Mouse (Mus musculus) adrenal gland, postnatal 25 days (tissue): Measurements from ENCODE around the gene Olfr1504. TPM values are rescaled to one million over a fixed set of nuclear protein-coding genes. Genes with fewer than 3 reads are reported as not detected.
"Not testable (repeated sequence)": the region's sequence is repeated elsewhere in the genome, so short reads cannot be mapped to it uniquely, and the experiment has no call there.

Experiments
- DNase-seq: peaks from one replicate; pipeline ENCODE4 v3.0.0; 2021; ENCODE audit warnings: mixed read lengths
- long read RNA-seq: library from polyadenylated mRNA; stranded (forward); transcript quantifications from one replicate; pipeline ENCODE4 v2.0.0, GENCODE M21; 2021
- total RNA-seq: library from RNA; stranded (reverse); gene quantifications from 2 replicates; pipeline ENCODE4 v1.2.3, GENCODE M21; 2021

The Olfr1504 gene
- not detected in 2 replicates for total RNA-seq
- long read RNA-seq: 0 reads

- DNase-seq: no peak
Observed at GRCm38 (mm10) chr19:13897828-13898227, at the start of gene Olfr1504. TSS of gene Olfr1504 (minus strand) at chr19:13897928.

- no peak for DNase-seq
Observed at GRCm38 (mm10) chr19:13913230-13913629, 15.5 kb upstream of the Olfr1504 start, which contains the start of gene Olfr1505. TSS of gene Olfr1505 (plus strand) at chr19:13913530.

GRCm38 (mm10) chr19:13861495-13861894 is 36.2 kb downstream of the Olfr1504 start, which contains the start of gene Olfr1502:
TSS of gene Olfr1502 (plus strand) at chr19:13861795.
- no peak for DNase-seq

- DNase-seq: not testable (repeated sequence)
Observed at GRCm38 (mm10) chr19:13850592-13850991, 47.1 kb downstream of the Olfr1504 start, which contains the start of gene Olfr1501. TSS of gene Olfr1501 (minus strand) at chr19:13850692.

Other genes starting within 250 kb of the Olfr1504 start
- gene Olfr1490, start 246.8 kb downstream of the Olfr1504 start, total RNA-seq: not detected in 2 replicates
- not detected in 2 replicates for gene Olfr1491, start 200.7 kb downstream of the Olfr1504 start, total RNA-seq
- not detected in 2 replicates for gene Olfr1493-ps1, start 174.7 kb downstream of the Olfr1504 start, total RNA-seq
- gene Olfr1494, start 158.2 kb downstream of the Olfr1504 start, total RNA-seq: not detected in 2 replicates
- gene Olfr1495, start 133.3 kb downstream of the Olfr1504 start, total RNA-seq: not detected in 2 replicates
- gene Olfr1496, start 120.0 kb downstream of the Olfr1504 start, total RNA-seq: not detected in 2 replicates
- gene Olfr1497, start 99.7 kb downstream of the Olfr1504 start, total RNA-seq: not detected in 2 replicates
- not detected in 2 replicates for gene Olfr1499, start 78.5 kb downstream of the Olfr1504 start, total RNA-seq
- gene Olfr1500, start 67.4 kb downstream of the Olfr1504 start, total RNA-seq: not detected in 2 replicates
- not detected in 2 replicates for gene Olfr1501, start 47.2 kb downstream of the Olfr1504 start, total RNA-seq
- not detected in 2 replicates for gene Olfr1502, start 36.1 kb downstream of the Olfr1504 start, total RNA-seq
- not detected in 2 replicates for gene Olfr1505, start 15.6 kb upstream of the Olfr1504 start, total RNA-seq